Mouse (Mus musculus) forebrain, embryonic 15.5 days (tissue): ENCODE data around the gene Shc4. TPM values are rescaled to one million over a fixed set of nuclear protein-coding genes. Genes with fewer than 3 reads are reported as not detected.

Source experiments
- ATAC-seq: fragments of 200-750 bp; cut with Nextera tagmentation; replicated peaks from 2 replicates; pipeline ENCODE4 v1.8.0; 2017; ENCODE audit warnings: mild to moderate bottlenecking, moderate TSS enrichment, moderate library complexity
- H3K27ac ChIP-seq: fragments of 300-500 bp; sonication (generic); replicated peaks from 2 replicates; pipeline ENCODE4 v1.5.1; 2015; ENCODE audit warnings: mild to moderate bottlenecking, inconsistent platforms
- H3K27me3 ChIP-seq: fragments of 300-500 bp; sonication (generic); 2 replicates; pipeline ENCODE4 v1.6.1; 2015; ENCODE audit warnings: inconsistent platforms
- H3K36me3 ChIP-seq: fragments of 300-500 bp; sonication (generic); 2 replicates; pipeline ENCODE4 v1.6.1; 2015; ENCODE audit warnings: mild to moderate bottlenecking, inconsistent platforms
- H3K4me1 ChIP-seq: fragments of 300-500 bp; sonication (generic); 2 replicates; pipeline ENCODE4 v1.6.1; 2015; ENCODE audit warnings: inconsistent platforms
- H3K4me2 ChIP-seq: fragments of 300-500 bp; sonication (generic); replicated peaks from 2 replicates; pipeline ENCODE4 v1.6.1; 2015; ENCODE audit warnings: mild to moderate bottlenecking, inconsistent platforms
- H3K4me3 ChIP-seq: fragments of 300-500 bp; sonication (generic); 2 replicates; pipeline ENCODE4 v1.5.1; 2015; ENCODE audit warnings: mild to moderate bottlenecking, inconsistent platforms
- H3K9ac ChIP-seq: fragments of 300-500 bp; sonication (generic); replicated peaks from 2 replicates; pipeline ENCODE4 v1.6.1; 2015; ENCODE audit warnings: mild to moderate bottlenecking, inconsistent platforms
- H3K9me3 ChIP-seq: fragments of 300-500 bp; sonication (generic); 2 replicates; pipeline ENCODE4 v1.6.1; 2016; ENCODE audit warnings: inconsistent platforms
- WGBS: fragments of 180-500 bp; shearing (Covaris S2); methylation state at CpG from one replicate; pipeline ENCODE4 v1.1.7; 2015; ENCODE audit warnings: mixed read lengths; 5-methylcytosine and 5-hydroxymethylcytosine counted together
- polyA plus RNA-seq: library from polyadenylated mRNA; unstranded; fragments of >200 nt; fragmentation: Nextera tagmentation; extraction: Ambion mirVana; gene quantifications from 2 replicates; pipeline ENCODE4 v1.2.1, GENCODE M21; 2015

Shc4 gene
- polyA plus RNA-seq, 1 experiment from 2014 or later, result 1.6 TPM

DNA sequence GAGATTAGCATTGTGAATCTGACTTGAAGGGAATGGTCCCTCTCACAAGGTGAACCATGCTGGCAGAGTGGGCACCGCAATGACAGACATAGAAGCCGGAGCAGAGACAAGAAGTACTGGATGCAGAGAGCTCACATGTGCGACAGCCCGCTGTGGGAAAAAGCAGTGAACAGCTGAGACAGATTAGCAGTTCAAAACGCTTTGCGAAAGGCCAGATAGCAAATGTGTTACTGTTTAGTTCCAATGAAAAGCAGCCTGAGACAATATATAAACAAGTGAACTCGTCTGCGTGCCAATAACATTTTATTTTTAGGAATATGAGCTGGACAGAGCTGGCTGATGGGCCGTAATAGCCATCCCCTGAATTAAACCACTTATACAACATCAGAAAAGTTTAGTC is 42.1 kb downstream of the Shc4 start:
- no peak overlapping the region for H3K4me2 ChIP-seq
- H3K9ac ChIP-seq, result no peak overlapping the region
- ATAC-seq, result no peak
- H3K27me3 ChIP-seq, result no peaks in the 10 kb centered on the region
- H3K36me3 ChIP-seq, result no peaks in the 10 kb centered on the region
- H3K27ac ChIP-seq, result no peak overlapping the region
- no peaks in the 10 kb centered on the region for H3K9me3 ChIP-seq
- H3K4me1 ChIP-seq, result no peaks in the 10 kb centered on the region
- H3K4me3 ChIP-seq, result no peak overlapping the region
- WGBS, result 80% methylated on average over 9 of the region's 9 CpGs

DNA sequence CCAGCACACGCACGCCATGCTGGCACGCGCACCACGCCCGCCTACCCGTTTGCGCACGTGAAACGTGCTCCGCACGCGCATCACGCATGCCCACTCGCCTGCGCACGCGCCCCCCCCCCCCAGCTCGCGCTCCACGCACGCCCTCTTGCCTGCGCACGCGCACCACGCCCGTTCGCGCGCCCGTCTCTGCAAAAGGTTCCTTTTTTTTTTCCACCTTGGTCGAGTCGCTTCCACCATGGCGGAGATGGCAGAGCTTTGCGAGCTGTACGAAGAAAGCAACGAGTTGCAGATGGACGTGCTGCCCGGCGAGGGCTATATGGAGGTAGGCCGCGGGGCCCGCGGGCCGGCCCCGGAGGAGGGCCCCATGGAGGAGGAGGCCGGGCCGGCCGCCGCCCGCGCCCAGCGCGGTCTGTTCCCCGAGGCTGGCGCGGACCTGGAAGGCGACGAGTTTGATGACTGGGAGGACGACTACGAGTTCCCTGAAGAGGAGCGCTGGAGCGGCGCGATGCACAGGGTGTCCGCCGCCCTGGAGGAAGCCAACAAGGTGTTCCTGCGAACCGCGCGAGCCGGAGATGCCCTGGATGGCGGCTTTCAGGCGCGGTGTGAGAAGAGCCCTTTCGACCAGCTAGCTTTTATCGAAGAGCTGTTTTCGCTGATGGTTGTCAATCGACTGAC is 50.9 kb downstream of the Shc4 start, which contains the start of gene Eid1:
Gene Eid1, plus strand, starts transcription at position 139 of the 675 bp plus-strand sequence.
- Histone ChIP-seq H3K4me2 (peak within 1 kb of the TSS; percentile 61), H3K9me3 (no peaks in the 10 kb centered on the region), H3K4me1 (peaks cover 14% of the 10 kb centered on the region), H3K27me3 (no peaks in the 10 kb centered on the region), H3K36me3 (no peaks in the 10 kb centered on the region), H3K27ac (peak within 1 kb of the TSS; percentile 98), H3K9ac (peak within 1 kb of the TSS; percentile 80), H3K4me3 (peak within 1 kb of the TSS; percentile 65)
- peak; percentile 93 for ATAC-seq
- under 1% methylated on average over 63 of the region's 79 CpGs for WGBS

DNA sequence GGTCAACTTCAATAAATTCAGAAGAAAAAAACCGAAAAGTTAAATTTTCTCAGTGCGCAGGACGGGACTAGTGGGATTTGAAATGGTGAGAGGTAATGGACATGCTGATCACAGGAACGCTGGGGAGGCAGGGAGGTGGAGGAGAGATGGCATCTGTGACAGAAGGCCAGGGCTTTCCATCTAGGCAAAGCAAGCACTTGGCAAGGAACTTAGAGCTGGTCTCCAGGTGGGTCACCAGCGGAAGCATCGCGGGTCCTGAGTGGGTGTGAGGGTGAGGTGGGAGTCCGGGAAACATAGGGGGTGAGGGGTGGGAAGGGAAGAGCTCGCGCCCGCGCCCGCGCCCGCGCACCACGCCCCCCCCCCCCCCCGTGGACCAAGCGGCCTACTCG is 51.4 kb downstream of the Shc4 start:
- H3K4me3 ChIP-seq, result peak overlapping the region; percentile 65
- ATAC-seq, result no peak; the same call in 1 of the 2 replicates
- no peaks in the 10 kb centered on the region for H3K27me3 ChIP-seq
- peak overlapping the region; percentile 80 for H3K9ac ChIP-seq
- no peaks in the 10 kb centered on the region for H3K9me3 ChIP-seq
- peak overlapping the region; percentile 98 for H3K27ac ChIP-seq
- no peaks in the 10 kb centered on the region for H3K36me3 ChIP-seq
- 15% methylated on average over 15 of the region's 20 CpGs for WGBS
- H3K4me2 ChIP-seq, result peak overlapping the region; percentile 61
- peaks cover 14% of the 10 kb centered on the region for H3K4me1 ChIP-seq

DNA sequence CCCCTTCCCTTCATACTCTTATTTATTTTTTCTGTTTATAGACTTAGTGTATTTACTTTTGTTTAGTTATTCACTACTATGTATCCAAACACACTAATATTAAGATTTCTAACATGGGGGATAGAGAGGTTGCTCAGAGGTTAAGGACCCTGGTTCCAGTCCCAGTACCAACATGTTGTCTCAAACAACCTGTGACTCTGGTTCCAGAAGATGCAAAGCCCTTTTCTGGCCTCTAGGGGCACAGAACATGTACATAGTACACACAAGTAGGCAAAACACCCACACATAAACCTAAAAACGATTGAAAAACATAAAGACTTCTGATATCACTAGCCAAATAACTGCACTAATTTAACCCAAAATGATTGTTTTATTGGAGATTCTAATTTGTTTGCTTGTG is 53.1 kb downstream of the Shc4 start:
- Histone ChIP-seq H3K4me2 (no peak overlapping the region), H3K9ac (no peak overlapping the region), H3K9me3 (no peaks in the 10 kb centered on the region), H3K27me3 (no peaks in the 10 kb centered on the region), H3K4me3 (no peak overlapping the region), H3K27ac (no peak overlapping the region), H3K4me1 (peaks cover 14% of the 10 kb centered on the region), H3K36me3 (no peaks in the 10 kb centered on the region)
- 47% methylated on average over 1 of the region's 1 CpGs for WGBS
- ATAC-seq, result no peak

DNA sequence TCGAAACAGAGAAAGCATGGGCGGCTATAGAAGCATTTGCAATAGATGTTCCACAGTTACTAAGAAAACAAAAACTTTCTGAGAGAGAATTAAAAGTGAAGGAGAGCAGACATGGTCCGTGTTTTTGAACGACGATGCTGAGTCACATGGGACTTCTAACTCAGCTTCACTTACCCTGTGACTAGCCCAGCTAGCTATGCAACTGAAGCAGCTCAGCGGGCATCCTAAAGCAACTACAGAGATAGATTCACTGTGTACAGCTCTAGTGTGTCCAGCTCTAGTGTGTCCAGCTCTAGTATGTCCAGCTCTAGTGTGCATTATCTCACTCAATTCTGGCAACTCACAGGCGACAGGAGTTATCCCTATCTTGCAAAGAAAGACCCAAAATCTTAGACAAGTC is 56.2 kb downstream of the Shc4 start:
- Histone ChIP-seq H3K36me3 (no peaks in the 10 kb centered on the region), H3K4me2 (no peak overlapping the region), H3K27me3 (no peaks in the 10 kb centered on the region), H3K27ac (no peak overlapping the region), H3K9me3 (no peaks in the 10 kb centered on the region), H3K4me3 (no peak overlapping the region), H3K4me1 (peaks cover 6% of the 10 kb centered on the region; the same call in 1 of the 2 replicates), H3K9ac (no peak overlapping the region)
- 90% methylated on average over 7 of the region's 7 CpGs for WGBS
- no peak for ATAC-seq

DNA sequence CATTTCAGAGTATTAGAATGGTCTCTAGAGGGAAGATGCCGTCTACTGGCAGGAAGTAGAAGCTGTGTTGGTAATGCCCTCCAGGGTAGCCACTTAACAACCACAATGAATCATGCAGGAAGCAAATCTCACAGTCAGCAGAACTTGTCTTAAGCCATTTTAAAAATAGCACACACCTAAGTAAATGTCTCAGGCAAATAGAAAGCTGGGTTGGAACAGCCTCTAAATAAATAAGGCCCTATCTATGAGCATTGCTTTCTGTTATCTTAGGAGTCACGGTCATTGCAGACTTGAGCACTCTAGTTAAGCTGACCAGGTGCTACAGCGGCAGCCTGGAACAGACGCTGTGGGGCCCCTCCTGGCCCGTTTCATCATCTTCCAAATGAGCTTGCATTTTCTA is 56.8 kb downstream of the Shc4 start:
- Histone ChIP-seq H3K9ac (no peak overlapping the region), H3K27me3 (no peaks in the 10 kb centered on the region), H3K36me3 (no peaks in the 10 kb centered on the region), H3K9me3 (no peaks in the 10 kb centered on the region), H3K4me2 (no peak overlapping the region), H3K27ac (no peak overlapping the region), H3K4me1 (peaks cover 3% of the 10 kb centered on the region; the same call in 1 of the 2 replicates), H3K4me3 (no peak overlapping the region)
- ATAC-seq, result no peak
- WGBS, result 77% methylated on average over 5 of the region's 5 CpGs

- ATAC-seq, result no peak
- Histone ChIP-seq H3K9ac (no peak overlapping the region), H3K27me3 (no peaks in the 10 kb centered on the region), H3K4me1 (peaks cover 3% of the 10 kb centered on the region; the same call in 1 of the 2 replicates), H3K36me3 (no peaks in the 10 kb centered on the region), H3K4me3 (no peak overlapping the region), H3K9me3 (no peaks in the 10 kb centered on the region), H3K4me2 (no peak overlapping the region), H3K27ac (no peak overlapping the region)
- WGBS, result 81% methylated on average over 4 of the region's 4 CpGs
These were observed 57.3 kb downstream of the Shc4 start for GRCm38 (mm10) chr2:125666668-125667067.

- Histone ChIP-seq H3K4me3 (no peak overlapping the region), H3K9ac (no peak overlapping the region), H3K4me2 (no peak overlapping the region), H3K27me3 (no peaks in the 10 kb centered on the region), H3K4me1 (peaks cover 4% of the 10 kb centered on the region; the same call in 1 of the 2 replicates), H3K27ac (no peak overlapping the region), H3K9me3 (no peaks in the 10 kb centered on the region), H3K36me3 (no peaks in the 10 kb centered on the region)
- WGBS, result 89% methylated on average over 4 of the region's 4 CpGs
- no peak for ATAC-seq
These were observed 58.0 kb downstream of the Shc4 start for GRCm38 (mm10) chr2:125665909-125666308.

- no peak for ATAC-seq
These were observed 58.7 kb downstream of the Shc4 start for GRCm38 (mm10) chr2:125665213-125665612.

GRCm38 (mm10) chr2:125662517-125662916 is 61.4 kb downstream of the Shc4 start:
- no peak overlapping the region for H3K4me3 ChIP-seq
- 96% methylated on average over 3 of the region's 3 CpGs for WGBS
- H3K9me3 ChIP-seq, result no peaks in the 10 kb centered on the region
- no peaks in the 10 kb centered on the region for H3K27me3 ChIP-seq
- H3K4me2 ChIP-seq, result no peak overlapping the region
- peaks cover 8% of the 10 kb centered on the region; the same call in 1 of the 2 replicates for H3K4me1 ChIP-seq
- H3K9ac ChIP-seq, result no peak overlapping the region
- no peak overlapping the region for H3K27ac ChIP-seq
- H3K36me3 ChIP-seq, result no peaks in the 10 kb centered on the region
- no peak for ATAC-seq

More at GRCm38 (mm10) chr2:125665213-125665612, 58.7 kb downstream of the Shc4 start:
- Histone ChIP-seq H3K4me1 (peaks cover 8% of the 10 kb centered on the region; the same call in 1 of the 2 replicates), H3K27me3 (no peaks in the 10 kb centered on the region), H3K9ac (no peak overlapping the region), H3K27ac (no peak overlapping the region), H3K9me3 (no peaks in the 10 kb centered on the region), H3K36me3 (no peaks in the 10 kb centered on the region), H3K4me2 (no peak overlapping the region), H3K4me3 (no peak overlapping the region)
- WGBS, result 86% methylated on average over 5 of the region's 5 CpGs

- peaks cover 8% of the 10 kb centered on the region; the same call in 1 of the 2 replicates for H3K4me1 ChIP-seq
- no peak overlapping the region for H3K27ac ChIP-seq
- peak overlapping the region; percentile 40 for H3K4me2 ChIP-seq
- H3K9me3 ChIP-seq, result no peaks in the 10 kb centered on the region
- peak overlapping the region; percentile 24; the same call in 1 of the 2 replicates for H3K4me3 ChIP-seq
- no peaks in the 10 kb centered on the region for H3K36me3 ChIP-seq
- H3K27me3 ChIP-seq, result no peaks in the 10 kb centered on the region
- 77% methylated on average over 4 of the region's 4 CpGs for WGBS
- H3K9ac ChIP-seq, result no peak overlapping the region
- ATAC-seq, result no peak
These were observed 62.8 kb downstream of the Shc4 start for GRCm38 (mm10) chr2:125661156-125661555.

- H3K36me3 ChIP-seq, result no peaks in the 10 kb centered on the region
- no peak overlapping the region for H3K27ac ChIP-seq
- WGBS, result 55% methylated on average over 20 of the region's 20 CpGs
These were observed 63.3 kb downstream of the Shc4 start for GRCm38 (mm10) chr2:125660537-125661130.

More at GRCm38 (mm10) chr2:125660537-125661130, 63.3 kb downstream of the Shc4 start:
- ATAC-seq, result peak; percentile 42
- H3K4me2 ChIP-seq, result peak overlapping the region; percentile 40
- no peaks in the 10 kb centered on the region for H3K27me3 ChIP-seq
- H3K4me3 ChIP-seq, result peak overlapping the region; percentile 24
- H3K4me1 ChIP-seq, result peaks cover 8% of the 10 kb centered on the region; the same call in 1 of the 2 replicates
- no peaks in the 10 kb centered on the region for H3K9me3 ChIP-seq
- H3K9ac ChIP-seq, result peak overlapping the region; percentile 33
